Mouse (Mus musculus) ovary, adult 10 weeks (tissue): ENCODE results near the gene Thap7. TPM values are rescaled to one million over a fixed set of nuclear protein-coding genes. Genes with fewer than 3 reads are reported as not detected.

ENCODE experiments used
- polyA plus RNA-seq: library from polyadenylated mRNA; stranded (reverse); fragments of 350-450 nt; fragmentation: Illumina TruSeq; extraction: RNeasy Lipid Tissue Mini Kit (QIAGEN cat#74804); gene quantifications from one replicate; pipeline ENCODE4 v1.2.3, GENCODE M21; 2014

The Thap7 gene
- polyA plus RNA-seq, result 1.1 TPM

DNA sequence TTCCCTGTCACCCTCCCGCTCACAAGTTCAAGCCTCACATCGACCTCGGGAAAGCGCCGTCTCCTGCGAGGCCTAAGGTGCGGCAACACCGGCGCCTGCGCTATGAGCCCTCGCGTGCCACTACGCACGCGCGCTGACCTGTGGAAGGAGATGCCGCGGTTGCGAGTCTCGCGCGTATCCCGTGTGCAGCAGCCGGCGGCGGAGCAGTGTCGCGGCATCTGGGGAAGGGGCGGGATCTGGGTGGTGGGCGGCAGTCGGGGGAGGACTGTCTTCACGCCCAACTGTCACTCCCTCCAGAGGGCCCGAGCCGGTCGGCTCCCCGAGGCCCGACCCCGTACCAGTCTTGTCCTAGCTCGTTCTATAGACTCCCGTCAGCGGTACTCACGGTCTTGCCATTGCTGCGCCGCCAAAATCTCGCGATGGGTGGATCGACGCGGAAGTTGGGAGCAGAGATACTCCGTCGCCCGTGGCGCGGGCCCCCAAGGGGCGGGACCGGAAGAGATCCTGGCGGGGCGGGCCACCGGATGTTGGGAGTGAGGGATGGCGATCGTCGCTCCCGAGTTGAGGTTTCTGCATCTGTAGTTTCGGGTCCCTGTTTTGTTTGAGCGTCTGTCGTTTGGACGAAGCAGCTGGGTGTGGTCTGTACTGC is at the start of gene Thap7:
Gene Thap7 (minus strand): TSS at position 497 of the 649 bp plus-strand sequence.

DNA sequence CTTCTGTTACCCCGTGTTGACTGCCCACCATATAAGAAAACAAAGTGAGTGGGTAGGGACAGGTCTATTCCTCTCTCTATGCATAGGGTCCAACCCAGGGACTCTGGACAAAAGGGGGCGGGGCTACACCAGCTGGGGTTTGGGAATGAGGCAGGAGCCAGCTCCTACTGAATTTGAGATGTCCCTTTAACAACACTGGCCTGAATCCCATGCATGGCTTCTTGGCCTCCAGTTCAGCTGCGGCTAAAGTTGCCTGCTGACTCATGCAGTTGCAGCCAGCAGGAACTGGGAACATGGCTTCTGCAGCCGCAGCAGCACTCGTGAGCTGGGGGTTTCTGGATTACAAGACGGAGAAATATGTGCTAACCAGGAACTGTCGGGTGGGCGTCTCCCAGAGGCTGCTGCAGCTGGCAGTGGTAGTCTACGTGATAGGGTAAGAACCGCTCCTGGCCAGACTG is 30.8 kb upstream of the Thap7 start, which contains the start of gene P2rx6:
Gene P2rx6 (plus strand): TSS at position 135 of the 458 bp plus-strand sequence.

DNA sequence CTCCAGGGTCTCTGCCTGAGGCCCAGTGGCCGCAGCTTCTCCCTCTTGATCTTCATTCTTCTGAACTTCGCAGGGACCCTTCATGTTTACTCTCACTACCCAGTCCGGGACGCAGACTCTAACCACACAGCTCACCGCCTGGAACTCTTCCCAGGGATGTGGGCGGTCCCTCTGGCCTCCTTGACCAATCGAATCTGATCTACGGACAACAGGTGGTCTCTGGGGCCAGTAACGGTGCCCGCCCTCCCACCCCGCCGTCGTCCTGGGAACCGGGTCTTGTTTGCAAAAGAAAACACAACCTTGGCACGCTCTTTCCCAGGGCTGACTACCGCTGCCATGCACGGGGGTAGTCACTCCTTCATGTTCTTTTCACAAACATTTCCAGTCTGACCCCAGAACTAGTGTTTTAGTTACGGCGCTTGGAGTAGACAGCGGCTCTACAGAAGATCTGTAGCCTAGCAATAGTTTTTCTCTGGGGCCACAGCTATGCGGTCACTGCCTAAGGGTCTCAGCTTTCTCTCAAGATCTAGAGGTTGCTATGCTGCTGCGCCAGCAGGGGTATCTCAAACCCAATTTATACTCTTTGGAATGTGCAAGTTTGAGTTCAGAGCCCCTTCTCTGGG is 30.3 kb upstream of the Thap7 start, which contains the start of gene Lrrc74b:
Gene Lrrc74b (minus strand): TSS at position 120 of the 623 bp plus-strand sequence.

DNA sequence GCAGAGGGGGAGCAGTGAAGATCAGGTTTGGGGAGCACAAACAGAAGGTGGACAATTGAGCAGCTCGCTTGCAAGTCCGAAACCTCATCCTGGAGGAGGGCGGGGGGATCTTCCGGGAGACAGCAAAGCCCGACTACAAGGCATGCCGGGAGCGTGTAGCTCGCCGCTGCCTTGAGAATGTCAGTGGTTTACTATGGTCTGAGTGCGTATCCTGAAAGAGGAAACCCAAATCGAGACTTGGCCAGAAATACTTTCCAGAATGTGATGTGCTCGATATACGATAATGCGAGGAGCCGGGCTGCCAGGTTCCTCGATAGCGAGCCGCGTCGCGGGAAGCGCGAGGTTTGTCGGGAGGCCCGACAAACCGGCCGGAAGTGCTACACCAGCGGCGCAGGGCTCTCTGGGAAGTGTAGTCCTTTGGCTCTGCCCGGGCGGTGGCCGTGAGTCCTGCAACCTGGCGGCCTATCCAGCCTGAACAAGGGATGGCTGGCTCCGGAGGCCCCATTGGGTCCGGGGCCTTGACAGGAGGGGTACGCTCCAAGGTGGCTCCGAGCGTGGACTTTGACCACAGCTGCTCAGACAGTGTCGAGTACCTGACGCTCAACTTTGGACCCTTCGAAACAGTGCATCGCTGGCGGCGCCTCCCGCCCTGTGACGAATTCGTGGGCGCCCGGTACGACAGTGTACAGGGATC is 22.2 kb downstream of the Thap7 start, which contains the start of gene Lztr1:
Gene Lztr1 (plus strand): TSS at position 143 of the 694 bp plus-strand sequence.

DNA sequence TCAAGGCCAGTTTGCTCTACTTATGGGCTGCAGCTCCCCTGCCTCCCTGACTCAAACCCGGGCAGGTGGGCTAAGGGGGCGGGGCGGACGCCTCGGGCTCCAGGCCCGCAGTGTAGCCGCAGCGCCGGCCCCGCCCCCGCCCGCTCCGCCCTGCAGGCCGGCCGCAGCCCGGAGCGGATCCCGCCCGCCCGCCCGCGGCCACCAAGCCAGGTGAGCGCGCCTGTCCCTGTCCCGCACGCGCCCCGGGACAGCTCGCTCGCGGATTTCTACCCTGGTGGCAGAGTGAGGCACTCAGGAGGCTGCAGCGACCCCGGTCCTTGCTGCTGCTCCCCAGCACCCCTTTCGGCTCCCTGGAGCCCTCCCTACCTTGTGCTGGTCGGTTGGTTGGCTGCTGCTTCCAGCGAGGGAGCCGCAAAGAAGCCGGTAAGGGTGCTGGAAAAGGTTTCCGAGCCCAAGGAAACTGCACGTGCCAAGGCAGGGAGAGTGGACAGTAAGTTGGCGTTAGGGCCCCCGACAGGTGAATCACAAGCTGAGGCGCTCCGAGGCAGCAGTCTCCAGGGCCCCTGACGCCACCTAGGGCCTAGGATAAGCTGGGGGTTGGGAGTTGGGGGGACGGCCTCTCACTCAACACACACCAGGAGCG is 41.3 kb downstream of the Thap7 start, which contains the start of gene Aifm3:
Gene Aifm3 (plus strand): TSS at position 143 of the 643 bp plus-strand sequence.

Other genes with a start within 250 kb of the Thap7 start
- gene Serpind1, start 199.8 kb downstream of the Thap7 start, polyA plus RNA-seq, result not detected
- 67.3 TPM for gene Snap29, start 125.2 kb downstream of the Thap7 start, polyA plus RNA-seq
- gene Pi4ka, start 124.8 kb downstream of the Thap7 start, polyA plus RNA-seq, result 19.1 TPM
- gene Crkl, start 79.1 kb downstream of the Thap7 start, polyA plus RNA-seq, result 47.7 TPM
- gene Aifm3, start 41.5 kb downstream of the Thap7 start, polyA plus RNA-seq, result 0.17 TPM
- gene Lztr1, start 22.4 kb downstream of the Thap7 start, polyA plus RNA-seq, result 19.7 TPM
- gene Lrrc74b, start 30.1 kb upstream of the Thap7 start, polyA plus RNA-seq, result 6.9 TPM
- 0.31 TPM for gene P2rx6, start 30.7 kb upstream of the Thap7 start, polyA plus RNA-seq
- 0.26 TPM for gene Slc7a4, start 52.1 kb upstream of the Thap7 start, polyA plus RNA-seq
- gene Smpd4, start 88.2 kb upstream of the Thap7 start, polyA plus RNA-seq, result 22.9 TPM
- 1.3 TPM for gene Ccdc74a, start 115.3 kb upstream of the Thap7 start, polyA plus RNA-seq
- gene Med15, start 201.8 kb upstream of the Thap7 start, polyA plus RNA-seq, result 10.9 TPM
- gene Klhl22, start 228.5 kb upstream of the Thap7 start, polyA plus RNA-seq, result 11.0 TPM